Mouse (Mus musculus): ENCODE data around the gene Zfp85. TPM values are rescaled to one million over a fixed set of nuclear protein-coding genes. Genes with fewer than 3 reads are reported as not detected.
"Not testable (repeated sequence)": the region's sequence is repeated elsewhere in the genome, so short reads cannot be mapped to it uniquely, and the experiment has no call there.

The Zfp85 gene
- 2.8 and 3.0 TPM in 2 replicates for polyA plus RNA-seq (2015; fragmentation: Nextera tagmentation; extraction: Ambion mirVana)

DNA sequence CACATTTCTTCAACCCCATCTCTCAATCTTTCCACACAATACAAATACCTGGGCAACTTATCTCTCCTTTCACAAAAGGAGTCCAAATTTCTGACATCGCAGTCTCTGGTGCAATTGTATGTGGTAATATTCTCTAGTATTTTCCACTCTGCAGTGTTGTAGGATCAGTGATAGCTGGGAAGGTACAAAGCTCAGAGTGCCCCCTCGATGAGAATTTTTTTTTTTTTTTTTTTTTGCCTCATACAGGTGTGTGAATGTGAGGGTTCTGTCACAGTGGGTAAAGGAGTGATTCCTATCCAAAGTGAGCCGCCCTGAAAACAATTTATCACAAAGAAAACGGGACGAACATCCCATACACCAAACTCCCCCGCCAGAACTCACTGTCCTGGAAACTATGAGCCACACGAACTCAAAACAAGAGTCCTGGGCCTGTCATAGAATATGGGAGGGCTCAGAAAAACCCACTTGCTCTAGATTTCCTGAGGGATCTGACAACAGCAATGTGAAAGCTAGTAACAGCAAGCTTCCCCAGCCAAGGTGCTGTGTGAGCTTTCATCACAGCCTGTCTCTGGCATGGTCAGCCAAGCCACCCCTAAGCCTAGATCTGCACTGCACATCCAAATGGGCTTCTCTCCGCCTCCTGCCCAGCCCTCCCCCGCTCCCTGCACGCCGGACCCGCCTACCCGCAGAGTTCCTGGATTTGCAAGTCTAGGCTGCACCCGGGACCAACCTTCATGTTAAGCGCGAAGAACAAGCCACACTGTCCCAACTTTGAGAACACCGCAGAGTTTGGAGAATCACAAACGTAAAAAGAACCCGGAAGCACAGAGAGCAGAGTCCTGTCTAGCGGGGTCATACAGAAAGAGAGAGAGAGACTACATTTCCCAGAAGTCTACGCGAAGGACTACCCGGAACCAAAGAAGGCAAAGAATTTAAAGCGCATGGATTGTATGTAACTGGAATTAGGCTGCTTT is at the start of gene Zfp85:
Gene Zfp85, minus strand, starts transcription at position 896 of the 974 bp plus-strand sequence.
- Histone ChIP-seq H3K4me3 (peak within 1 kb of the TSS; percentile 71), H3K36me3 (peaks cover 12% of the 10 kb centered on the region), H3K4me2 (peak within 1 kb of the TSS; percentile 75), H3K27ac (peak within 1 kb of the TSS; percentile 85), H3K9ac (peak within 1 kb of the TSS; percentile 59), H3K27me3 (no peaks in the 10 kb centered on the region), H3K9me3 (replicated peaks) (no peaks in the 10 kb centered on the region), H3K4me1 (replicated peaks) (0 out of 2 replicates have a peak, but pooled peaks cover 3% of the 10 kb centered on the region)
- peak; percentile 88 for ATAC-seq (replicated peaks; ENCODE audit: insufficient number of reproducible peaks, insufficient read depth, low FRiP score, low read depth)
- WGBS: 7% methylated on average over 24 of the region's 24 CpGs

GRCm38 (mm10) chr13:67799151-67799550 is 44.1 kb upstream of the Zfp85 start:
- H3K36me3 ChIP-seq; ATAC-seq (replicated peaks; ENCODE audit: insufficient number of reproducible peaks, insufficient read depth, low FRiP score, low read depth): not testable (repeated sequence)
- WGBS: 79% methylated on average over 3 of the region's 3 CpGs

DNA sequence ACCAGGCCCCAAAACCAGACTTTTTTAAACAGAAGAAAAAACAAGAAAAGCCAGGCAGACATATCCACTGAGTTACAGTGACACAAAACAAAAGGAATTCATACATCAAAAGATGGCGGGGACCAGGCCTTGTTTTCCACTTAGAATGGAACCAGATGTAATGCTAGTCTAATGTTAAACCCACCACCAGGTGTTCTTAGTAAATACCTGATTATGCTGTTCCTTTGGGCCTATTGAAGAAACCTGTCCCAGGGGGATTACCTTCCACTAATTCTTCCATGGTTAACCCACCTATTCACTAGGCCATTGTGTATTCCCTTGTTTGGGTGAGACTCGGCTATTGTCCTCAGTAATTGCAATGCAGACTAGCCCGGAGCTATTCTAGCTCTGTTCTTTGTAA is 43.6 kb upstream of the Zfp85 start:
- no peak for ATAC-seq (replicated peaks; ENCODE audit: insufficient number of reproducible peaks, insufficient read depth, low FRiP score, low read depth)
- H3K27me3 ChIP-seq: no peaks in the 10 kb centered on the region
- H3K4me3 ChIP-seq: no peak overlapping the region
- H3K4me2 ChIP-seq: no peak overlapping the region
- no peaks in the 10 kb centered on the region for H3K4me1 ChIP-seq (replicated peaks)
- H3K9me3 ChIP-seq (replicated peaks): no peaks in the 10 kb centered on the region
- H3K27ac ChIP-seq: no peak overlapping the region
- no peaks in the 10 kb centered on the region for H3K36me3 ChIP-seq
- H3K9ac ChIP-seq: no peak overlapping the region
- WGBS: 89% methylated on average over 3 of the region's 3 CpGs

More at GRCm38 (mm10) chr13:67799151-67799550, 44.1 kb upstream of the Zfp85 start:
- H3K9me3 ChIP-seq (replicated peaks); H3K4me3 ChIP-seq; H3K9ac ChIP-seq; H3K4me1 ChIP-seq (replicated peaks); H3K4me2 ChIP-seq; H3K27ac ChIP-seq; H3K27me3 ChIP-seq: not testable (repeated sequence)

GRCm38 (mm10) chr13:67791921-67792455 is 37.0 kb upstream of the Zfp85 start:
- ATAC-seq (replicated peaks; ENCODE audit: insufficient number of reproducible peaks, insufficient read depth, low FRiP score, low read depth): no peak
- WGBS: 88% methylated on average over 10 of the region's 10 CpGs
- H3K4me2 ChIP-seq: no peak overlapping the region

GRCm38 (mm10) chr13:67779265-67780221 is 24.5 kb upstream of the Zfp85 start, which contains the start of gene Zfp493:
Zfp493 (plus strand) TSS chr13:67779693.
- Histone ChIP-seq H3K4me2 (peak within 1 kb of the TSS; percentile 95), H3K27ac (peak within 1 kb of the TSS; percentile 71), H3K4me3 (peak within 1 kb of the TSS; percentile 85), H3K27me3 (no peaks in the 10 kb centered on the region), H3K4me1 (replicated peaks) (peaks cover 4% of the 10 kb centered on the region; the same call in 1 of the 2 replicates), H3K9ac (peak within 1 kb of the TSS; percentile 70), H3K36me3 (no peaks in the 10 kb centered on the region), H3K9me3 (replicated peaks) (no peaks in the 10 kb centered on the region)
- WGBS: 7% methylated on average over 26 of the region's 26 CpGs
- peak; percentile 90 for ATAC-seq (replicated peaks; ENCODE audit: insufficient number of reproducible peaks, insufficient read depth, low FRiP score, low read depth)

More at GRCm38 (mm10) chr13:67791921-67792455, 37.0 kb upstream of the Zfp85 start:
- Histone ChIP-seq H3K9ac (no peak overlapping the region), H3K4me1 (replicated peaks) (no peaks in the 10 kb centered on the region), H3K27me3 (no peaks in the 10 kb centered on the region), H3K36me3 (peaks cover 9% of the 10 kb centered on the region), H3K9me3 (replicated peaks) (peaks cover 8% of the 10 kb centered on the region; the same call in 1 of the 2 replicates), H3K4me3 (no peak overlapping the region), H3K27ac (no peak overlapping the region)

GRCm38 (mm10) chr13:67763031-67763768 is 8.2 kb upstream of the Zfp85 start:
- H3K36me3 ChIP-seq: no peaks in the 10 kb centered on the region
- no peaks in the 10 kb centered on the region for H3K4me1 ChIP-seq (replicated peaks)
- H3K9me3 ChIP-seq (replicated peaks): no peaks in the 10 kb centered on the region
- no peak overlapping the region for H3K9ac ChIP-seq
- WGBS: 76% methylated on average over 2 of the region's 2 CpGs
- no peak for ATAC-seq (replicated peaks; ENCODE audit: insufficient number of reproducible peaks, insufficient read depth, low FRiP score, low read depth)
- no peak overlapping the region for H3K4me3 ChIP-seq
- no peak overlapping the region for H3K4me2 ChIP-seq
- no peaks in the 10 kb centered on the region for H3K27me3 ChIP-seq
- no peak overlapping the region for H3K27ac ChIP-seq

DNA sequence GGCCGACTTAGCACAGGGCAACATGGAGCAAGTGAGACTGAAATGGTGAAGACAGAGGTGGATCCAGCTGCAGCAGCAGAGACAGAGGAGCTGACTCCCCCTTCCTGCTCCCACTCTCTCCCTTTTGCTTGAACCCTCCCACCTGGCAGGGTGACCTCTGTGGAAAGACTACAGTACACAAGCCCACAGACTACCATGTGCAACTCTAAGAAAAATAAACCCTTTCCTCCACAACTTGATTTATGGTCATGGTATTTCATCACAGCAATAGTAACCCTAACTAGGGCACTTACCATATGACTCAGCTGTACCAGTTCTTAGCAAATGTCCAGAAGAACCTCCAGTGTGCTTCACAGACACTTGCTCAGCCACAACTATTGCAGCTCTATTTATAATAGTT is 4.9 kb upstream of the Zfp85 start:
- H3K4me3 ChIP-seq: no peak overlapping the region
- 57% methylated on average over 1 of the region's 1 CpGs for WGBS

GRCm38 (mm10) chr13:67755761-67756160 is 733 bp upstream of the Zfp85 start:
- WGBS: 72% methylated on average over 6 of the region's 6 CpGs
- Histone ChIP-seq H3K36me3 (peaks cover 8% of the 10 kb centered on the region), H3K9me3 (replicated peaks) (no peaks in the 10 kb centered on the region), H3K27me3 (no peaks in the 10 kb centered on the region), H3K27ac (no peak overlapping the region), H3K4me2 (no peak overlapping the region), H3K4me1 (replicated peaks) (0 out of 2 replicates have a peak, but pooled peaks cover 3% of the 10 kb centered on the region), H3K9ac (no peak overlapping the region), H3K4me3 (no peak overlapping the region)
- no peak for ATAC-seq (replicated peaks; ENCODE audit: insufficient number of reproducible peaks, insufficient read depth, low FRiP score, low read depth)

More for the DNA sequence above, 4.9 kb upstream of the Zfp85 start:
- no peak for ATAC-seq (replicated peaks; ENCODE audit: insufficient number of reproducible peaks, insufficient read depth, low FRiP score, low read depth)
- H3K27ac ChIP-seq: no peak overlapping the region
- H3K9ac ChIP-seq: no peak overlapping the region
- H3K4me2 ChIP-seq: no peak overlapping the region
- H3K9me3 ChIP-seq (replicated peaks): no peaks in the 10 kb centered on the region
- no peaks in the 10 kb centered on the region for H3K36me3 ChIP-seq
- no peaks in the 10 kb centered on the region for H3K27me3 ChIP-seq
- H3K4me1 ChIP-seq (replicated peaks): no peaks in the 10 kb centered on the region

DNA sequence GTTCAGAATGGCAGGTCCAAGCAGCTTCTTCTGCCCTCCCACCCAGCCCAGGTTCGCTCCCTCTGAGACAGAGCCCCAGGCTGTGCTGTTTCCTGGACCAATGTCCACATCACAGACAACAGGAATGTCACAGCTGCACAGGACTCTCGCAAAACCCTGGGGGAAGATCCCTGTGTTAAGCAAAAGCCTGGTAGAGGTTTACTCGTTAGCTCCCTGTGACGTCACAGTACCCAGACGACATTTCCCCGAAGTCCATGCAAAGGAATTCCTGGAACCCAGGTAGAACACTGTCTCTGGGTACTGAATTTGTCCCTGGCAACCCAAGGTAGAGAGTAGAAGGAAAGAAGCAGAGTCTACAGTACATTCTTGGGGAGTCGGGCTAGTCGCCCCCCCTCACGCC is 11.1 kb downstream of the Zfp85 start:
- Histone ChIP-seq H3K4me2 (no peak overlapping the region), H3K36me3 (peaks cover 14% of the 10 kb centered on the region), H3K9me3 (replicated peaks) (no peaks in the 10 kb centered on the region; the same call in 1 of the 2 replicates), H3K9ac (no peak overlapping the region), H3K4me3 (no peak overlapping the region), H3K27me3 (no peaks in the 10 kb centered on the region), H3K4me1 (replicated peaks) (no peaks in the 10 kb centered on the region), H3K27ac (no peak overlapping the region)
- WGBS: 89% methylated on average over 9 of the region's 9 CpGs
- ATAC-seq (replicated peaks; ENCODE audit: insufficient number of reproducible peaks, insufficient read depth, low FRiP score, low read depth): no peak

- Histone ChIP-seq H3K27ac (no peak overlapping the region), H3K9me3 (replicated peaks) (no peaks in the 10 kb centered on the region; the same call in 1 of the 2 replicates), H3K4me1 (replicated peaks) (no peaks in the 10 kb centered on the region), H3K36me3 (peaks cover 5% of the 10 kb centered on the region), H3K4me3 (no peak overlapping the region), H3K9ac (no peak overlapping the region), H3K27me3 (no peaks in the 10 kb centered on the region), H3K4me2 (no peak overlapping the region)
- WGBS: 84% methylated on average over 3 of the region's 3 CpGs
- no peak for ATAC-seq (replicated peaks; ENCODE audit: insufficient number of reproducible peaks, insufficient read depth, low FRiP score, low read depth)
Observed at GRCm38 (mm10) chr13:67742941-67743340, 12.1 kb downstream of the Zfp85 start.

Data from heart, embryonic 15.5 days (tissue).